Mouse (Mus musculus): ENCODE measurements at regions not wholly inside any gene's neighbourhood (a gene's known extent, or its start where the extent isn't known, plus 50 kb on each side); places are given as distances from the start of the nearest gene placed in this dataset.

DNA sequence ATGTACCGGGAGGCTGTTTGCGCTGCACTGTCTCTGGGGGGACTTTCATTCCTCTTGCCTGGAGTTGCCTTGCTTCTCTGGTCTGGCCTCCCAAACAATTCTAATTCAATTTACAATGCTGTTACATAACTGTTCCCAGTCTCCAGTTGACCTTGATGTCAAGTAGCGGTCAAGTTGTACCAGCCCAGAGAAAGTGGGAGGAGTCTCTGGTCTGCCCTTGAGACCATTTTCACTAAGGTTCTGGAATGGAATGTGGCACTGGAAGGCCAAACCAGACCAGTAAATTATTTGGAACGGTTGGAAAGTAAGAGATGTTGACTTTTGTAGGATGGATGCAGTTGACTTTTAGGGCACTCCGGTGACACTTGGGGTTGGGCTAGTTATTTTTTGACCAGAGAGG is 345.9 kb upstream of the Pik3r1 start:
- peak; percentile 72 to 81 for DNase-seq (ENCODE audit: inconsistent age in 2 of 2, low spot score in 1 of 2)

DNA sequence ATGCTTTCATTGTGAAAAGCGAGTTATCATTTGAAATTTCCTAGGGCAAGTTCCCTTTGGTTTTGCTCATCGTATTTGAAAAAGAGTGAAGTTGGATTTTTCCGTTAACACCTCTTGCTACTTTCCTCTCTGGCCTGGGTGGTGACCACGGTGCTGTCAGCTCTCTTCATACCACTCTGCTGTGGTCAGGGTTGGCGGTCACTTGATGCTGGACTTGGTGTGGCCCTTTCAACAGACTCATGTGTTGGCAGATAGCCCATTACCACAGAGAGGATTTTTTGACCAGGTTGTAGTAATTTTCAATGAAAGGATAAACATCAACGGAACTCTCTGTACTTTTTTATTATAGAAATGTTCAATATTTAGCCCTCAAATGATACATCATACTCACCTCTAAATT is 354.3 kb upstream of the Pik3r1 start:
- no peak for DNase-seq (ENCODE audit: inconsistent age in 2 of 2, low spot score in 1 of 2)

DNA sequence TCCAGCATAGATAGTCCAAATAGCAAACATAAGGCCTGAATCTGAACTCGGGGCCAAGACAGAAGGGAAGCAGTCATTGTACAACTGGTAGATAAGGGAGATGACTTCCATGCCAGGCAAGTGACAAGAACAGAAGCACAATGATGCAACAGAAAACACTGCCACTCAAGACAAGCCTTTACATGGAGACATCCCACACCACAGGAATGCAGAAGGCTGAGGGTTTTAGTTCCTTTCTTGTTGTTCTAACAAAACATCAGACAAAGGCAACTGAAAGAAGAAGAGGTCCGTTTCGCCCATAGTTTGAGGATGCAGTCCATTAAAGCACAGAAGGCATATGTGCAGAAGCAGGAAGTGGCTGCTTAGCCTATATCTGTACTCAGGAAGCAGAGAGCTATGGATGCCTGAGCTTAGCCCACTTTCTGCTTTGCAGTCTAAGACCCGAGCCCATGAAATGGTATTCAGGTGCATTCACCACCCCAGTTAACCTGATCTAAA is 360.0 kb upstream of the Pik3r1 start:
- DNase-seq (ENCODE audit: inconsistent age in 2 of 2, low spot score in 1 of 2): no peak

DNA sequence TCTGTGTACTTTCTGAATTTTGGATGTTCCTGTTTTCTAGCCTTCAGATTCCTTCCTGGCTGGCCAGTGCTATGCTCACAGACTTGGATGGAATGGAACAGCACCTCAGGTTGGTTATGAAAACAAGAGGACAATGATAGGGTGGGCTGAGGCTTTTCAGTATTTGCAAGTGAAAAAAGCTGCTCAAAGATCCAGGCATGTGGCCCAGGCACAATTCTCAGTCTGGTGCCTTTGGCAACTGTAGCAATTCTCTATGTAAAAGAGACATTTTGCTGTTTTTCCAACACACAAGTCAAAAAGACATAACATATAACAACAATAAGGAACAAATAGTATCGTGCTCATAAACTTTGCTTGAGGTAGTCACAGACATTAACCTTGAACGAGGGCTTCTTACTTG is 363.4 kb upstream of the Pik3r1 start:
- DNase-seq (ENCODE audit: inconsistent age in 2 of 2, low spot score in 1 of 2): no peak

- no peak for DNase-seq (ENCODE audit: inconsistent age in 2 of 2, low spot score in 1 of 2)
These were observed 364.1 kb upstream of the Pik3r1 start for GRCm38 (mm10) chr13:102132154-102132553.

DNA sequence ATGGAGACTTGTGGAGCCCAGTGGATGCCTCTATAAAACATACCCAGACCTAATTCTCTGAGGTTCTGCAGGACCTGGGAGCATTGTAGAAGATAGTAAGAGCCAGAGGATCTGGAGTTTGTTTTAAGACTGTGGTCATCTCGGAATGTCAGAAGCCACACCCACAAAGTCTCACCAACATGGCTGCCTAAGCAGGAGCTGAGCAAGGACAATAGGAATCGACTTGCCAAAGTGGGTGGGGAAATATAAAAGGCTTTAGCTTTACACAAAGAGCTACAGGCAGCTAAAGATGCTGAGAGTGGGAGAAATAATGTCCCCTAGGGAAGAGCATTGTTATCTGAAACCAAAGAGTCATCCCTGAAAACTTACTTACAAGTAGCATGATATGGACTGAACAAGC is 364.7 kb upstream of the Pik3r1 start:
- DNase-seq (ENCODE audit: inconsistent age in 2 of 2, low spot score in 1 of 2): no peak

GRCm38 (mm10) chr13:102135210-102135609 is 367.2 kb upstream of the Pik3r1 start:
- DNase-seq (ENCODE audit: inconsistent age in 2 of 2, low spot score in 1 of 2): no peak

DNA sequence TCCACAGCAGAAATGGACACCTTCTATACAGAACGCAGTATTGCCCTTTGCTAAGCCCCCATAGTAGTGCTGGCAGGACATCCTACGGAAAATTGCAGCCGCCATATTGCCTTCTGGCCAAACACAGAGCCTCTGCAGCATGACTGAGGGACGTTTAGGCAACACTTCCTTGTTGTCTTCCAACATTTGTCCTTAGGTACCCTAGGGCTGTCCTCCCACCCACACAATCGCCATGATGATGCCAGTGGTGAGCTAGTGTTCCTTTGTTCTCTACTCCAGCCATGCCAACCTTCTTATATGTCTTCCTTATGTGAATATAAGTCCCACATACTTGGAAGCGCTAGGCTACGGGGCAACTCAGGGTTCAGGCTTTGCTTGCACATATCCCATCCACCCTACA is 375.0 kb upstream of the Pik3r1 start:
- no peak for DNase-seq (ENCODE audit: inconsistent age in 2 of 2, low spot score in 1 of 2)

DNA sequence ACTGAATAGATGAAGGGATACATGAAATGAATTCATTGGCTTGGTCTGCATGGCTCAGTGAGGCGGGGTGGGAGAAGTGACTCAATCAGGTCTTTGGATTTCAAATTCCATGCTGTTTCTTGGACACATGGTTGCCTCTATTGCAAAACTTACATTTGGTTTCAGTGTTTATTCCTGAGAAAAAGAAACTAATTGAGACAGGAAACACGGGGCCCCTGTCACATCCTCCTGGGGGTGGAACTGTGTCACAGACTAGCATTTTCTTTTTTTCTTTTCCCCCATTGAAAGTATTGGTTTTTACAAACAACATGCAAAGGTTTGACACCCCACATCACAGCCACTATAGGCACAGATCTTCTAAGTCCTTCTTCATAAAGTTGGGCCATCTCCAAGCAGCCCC is 375.8 kb upstream of the Pik3r1 start:
- DNase-seq (ENCODE audit: inconsistent age in 2 of 2, low spot score in 1 of 2): no peak

DNA sequence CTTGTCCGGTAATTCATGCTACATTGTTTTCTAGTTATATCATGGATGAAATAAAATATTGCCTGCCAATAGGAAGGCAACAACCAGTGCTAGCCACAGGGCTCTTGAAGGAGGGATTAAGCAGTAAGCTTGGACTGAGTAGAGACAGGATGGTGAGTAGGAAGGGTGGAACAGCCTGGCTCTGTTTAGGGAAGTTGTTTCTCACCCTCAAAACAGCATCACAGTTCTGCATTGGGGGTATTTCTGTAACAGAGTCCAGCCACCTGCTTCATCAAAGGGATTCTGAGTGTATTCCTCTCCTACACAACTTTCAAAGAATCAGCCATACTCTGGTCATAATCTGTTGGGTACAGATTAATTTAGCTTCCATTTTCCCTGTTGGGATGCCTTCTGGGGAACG is 380.0 kb upstream of the Pik3r1 start:
- DNase-seq (ENCODE audit: inconsistent age in 2 of 2, low spot score in 1 of 2): no peak

GRCm38 (mm10) chr13:102153785-102154608 is 386.0 kb upstream of the Pik3r1 start:
- DNase-seq (ENCODE audit: inconsistent age in 2 of 2, low spot score in 1 of 2): no peak

DNA sequence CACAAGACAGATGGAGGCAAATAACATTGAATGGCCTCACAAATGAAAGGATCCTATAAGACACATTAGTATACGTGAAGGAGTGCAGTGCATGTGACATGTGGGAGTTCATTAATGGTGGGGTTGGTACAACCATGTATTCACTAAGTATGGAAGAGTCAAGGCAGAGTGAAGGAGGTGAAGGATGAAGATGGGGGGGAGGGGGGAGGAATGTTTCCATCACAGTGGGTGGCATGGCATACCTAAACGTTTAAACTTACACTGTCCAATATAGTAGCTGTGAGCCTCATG is 386.5 kb upstream of the Pik3r1 start:
- DNase-seq (ENCODE audit: inconsistent age in 2 of 2, low spot score in 1 of 2): no peak

DNA sequence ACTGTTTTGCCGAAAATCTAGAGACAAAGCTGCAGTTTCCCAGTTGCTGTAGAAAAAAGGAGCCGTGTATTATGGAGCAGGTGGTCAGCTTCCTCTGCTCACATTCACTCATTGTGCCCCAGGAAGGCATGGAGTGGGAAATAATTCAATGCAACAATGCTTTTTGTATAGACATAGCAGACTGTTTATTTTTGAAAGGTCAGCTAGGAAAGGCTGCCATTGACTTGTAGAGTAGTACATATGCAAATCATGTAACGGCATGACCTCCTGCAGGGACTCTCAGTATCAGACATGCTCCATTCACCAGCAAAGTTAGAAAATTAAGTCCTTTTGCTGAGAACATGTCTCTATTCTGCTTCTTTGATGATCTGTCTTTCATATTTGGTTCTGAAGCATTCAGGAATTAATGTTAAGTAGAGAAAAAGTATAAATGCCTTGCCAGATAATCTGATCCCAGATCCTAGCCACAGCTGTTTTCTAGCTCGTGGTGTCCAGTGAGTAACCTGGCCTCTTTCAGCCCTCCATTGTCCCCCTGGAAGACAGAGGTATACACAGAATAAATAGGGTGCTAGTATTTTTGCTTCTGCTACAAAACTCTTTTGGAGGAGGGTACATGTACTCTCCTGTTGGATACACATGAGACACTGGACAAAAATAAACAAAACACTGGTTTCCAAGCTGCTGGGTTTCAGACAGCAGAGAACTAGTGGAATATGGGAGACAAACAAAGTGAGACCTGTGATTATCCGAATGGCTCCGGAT is 389.5 kb upstream of the Pik3r1 start:
- no peak for DNase-seq (ENCODE audit: inconsistent age in 2 of 2, low spot score in 1 of 2)

- no peak for DNase-seq (ENCODE audit: inconsistent age in 2 of 2, low spot score in 1 of 2)
These were observed 405.6 kb upstream of the Pik3r1 start for GRCm38 (mm10) chr13:102173382-102174234.

GRCm38 (mm10) chr13:102174431-102174830 is 406.4 kb upstream of the Pik3r1 start:
- no peak for DNase-seq (ENCODE audit: inconsistent age in 2 of 2, low spot score in 1 of 2)

DNA sequence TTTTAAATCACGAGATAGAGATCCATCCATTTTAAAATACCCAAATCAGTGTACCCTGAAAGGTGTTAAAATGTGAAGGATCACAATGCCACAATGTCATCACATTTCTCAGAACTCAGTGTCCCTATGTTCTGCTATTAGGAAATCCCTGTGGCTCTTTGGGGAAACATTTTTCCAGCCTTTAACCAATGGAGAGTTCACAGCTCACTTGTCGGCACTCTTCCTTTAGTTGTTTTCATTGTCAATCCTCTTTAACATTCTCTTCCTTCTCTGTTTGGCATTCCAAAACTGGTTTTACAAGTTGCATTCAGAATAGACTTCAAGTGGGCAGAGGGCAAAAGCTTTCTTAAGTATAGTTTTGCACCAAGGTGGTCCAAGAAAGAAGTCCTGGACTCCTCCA is 406.9 kb upstream of the Pik3r1 start:
- DNase-seq (ENCODE audit: inconsistent age in 2 of 2, low spot score in 1 of 2): no peak

- DNase-seq (ENCODE audit: inconsistent age in 2 of 2, low spot score in 1 of 2): no peak
These were observed 407.4 kb upstream of the Pik3r1 start for GRCm38 (mm10) chr13:102175406-102175805.

GRCm38 (mm10) chr13:102176456-102176855 is 408.4 kb upstream of the Pik3r1 start:
- no peak for DNase-seq (ENCODE audit: inconsistent age in 2 of 2, low spot score in 1 of 2)

GRCm38 (mm10) chr13:102194716-102195115 is 426.7 kb upstream of the Pik3r1 start:
- no peak for DNase-seq (ENCODE audit: inconsistent age in 2 of 2, low spot score in 1 of 2)

DNA sequence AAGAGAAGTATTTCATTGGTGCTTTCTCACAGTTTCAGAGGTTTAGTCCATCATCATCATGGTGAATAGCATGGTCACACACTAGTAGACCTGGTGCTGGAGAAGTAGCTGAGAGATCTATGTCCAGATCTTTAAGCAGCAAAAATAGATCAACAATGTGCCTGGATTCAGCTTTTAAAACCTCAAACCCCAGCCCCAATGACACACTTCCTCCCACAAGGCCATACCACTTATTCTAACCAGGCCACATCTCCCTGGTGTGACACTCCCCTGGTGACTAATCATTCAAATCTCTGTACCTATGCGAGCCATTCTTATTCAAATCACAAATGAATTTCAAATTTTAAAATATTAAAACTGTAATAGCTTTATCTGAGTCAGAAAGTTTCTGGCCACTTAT is 434.3 kb upstream of the Pik3r1 start:
- no peak for DNase-seq (ENCODE audit: inconsistent age in 2 of 2, low spot score in 1 of 2)

- no peak for DNase-seq (ENCODE audit: inconsistent age in 2 of 2, low spot score in 1 of 2)
These were observed 450.5 kb upstream of the Pik3r1 start for GRCm38 (mm10) chr13:102218486-102218885.

- peak in 1 of 2 experiments; percentile 44 for DNase-seq (ENCODE audit: inconsistent age in 2 of 2, low spot score in 1 of 2)
These were observed 462.3 kb upstream of the Cd180 start for GRCm38 (mm10) chr13:102231048-102231447.
